Mouse (Mus musculus) embryonic facial prominence, embryonic 14.5 days (tissue): Measurements from ENCODE around the gene Mcrip2. TPM values are rescaled to one million over a fixed set of nuclear protein-coding genes. Genes with fewer than 3 reads are reported as not detected.

Experiments
- ATAC-seq: fragments of 200-750 bp; cut with Nextera tagmentation; 2 replicates; pipeline ENCODE4 v1.8.0; 2017; ENCODE audit warnings: low read depth, moderate number of reproducible peaks, moderate TSS enrichment
- DNase-seq: peaks from one replicate; pipeline ENCODE4 v3.0.0-alpha.2; 2015; ENCODE audit warnings: low spot score
- H3K27ac ChIP-seq: fragments of 300-500 bp; sonication (generic); replicated peaks from 2 replicates; pipeline ENCODE4 v1.5.1; 2014; ENCODE audit warnings: low read depth, mild to moderate bottlenecking, low read length, moderate library complexity
- H3K27me3 ChIP-seq: fragments of 300-500 bp; sonication (generic); replicated peaks from 2 replicates; pipeline ENCODE4 v1.6.1; 2014; ENCODE audit warnings: low read length; ENCODE audit not compliant: control insufficient read depth, insufficient read depth
- H3K36me3 ChIP-seq: fragments of 300-500 bp; sonication (generic); 2 replicates; pipeline ENCODE4 v1.6.1; 2014; ENCODE audit warnings: low read length, mixed read lengths; ENCODE audit not compliant: control insufficient read depth, insufficient read depth
- H3K4me1 ChIP-seq: fragments of 300-500 bp; sonication (generic); 2 replicates; pipeline ENCODE4 v1.6.1; 2014; ENCODE audit warnings: antibody characterized with exemption, low read length; ENCODE audit not compliant: control insufficient read depth, insufficient read depth
- H3K4me2 ChIP-seq: fragments of 300-500 bp; sonication (generic); 2 replicates; pipeline ENCODE4 v1.6.1; 2014; ENCODE audit warnings: low read depth, mild to moderate bottlenecking, low read length, moderate library complexity, mixed read lengths
- H3K4me3 ChIP-seq: fragments of 300-500 bp; sonication (generic); 2 replicates; pipeline ENCODE4 v1.5.1; 2014; ENCODE audit warnings: low read depth, mild to moderate bottlenecking, low read length
- H3K9ac ChIP-seq: fragments of 300-500 bp; sonication (generic); 2 replicates; pipeline ENCODE4 v1.6.1; 2014; ENCODE audit warnings: low read depth, mild to moderate bottlenecking, low read length, moderate library complexity, mixed read lengths
- H3K9me3 ChIP-seq: fragments of 300-500 bp; sonication (generic); 2 replicates; pipeline ENCODE4 v1.6.1; 2016; ENCODE audit warnings: low read length; ENCODE audit not compliant: control insufficient read depth
- WGBS: fragments of 180-500 bp; shearing (Covaris S2); extraction: QIAGEN DNeasy Blood & Tissue Kit; methylation state at CpG from one replicate; pipeline ENCODE4 v1.1.7; 2014; 5-methylcytosine and 5-hydroxymethylcytosine counted together
- polyA plus RNA-seq: library from polyadenylated mRNA; unstranded; fragments of >200 nt; fragmentation: Nextera tagmentation; extraction: Ambion mirVana; gene quantifications from 2 replicates; pipeline ENCODE4 v1.2.1, GENCODE M21; 2014

Gene Mcrip2
- polyA plus RNA-seq, 1 experiment from 2014 or later = 36.7 TPM

DNA sequence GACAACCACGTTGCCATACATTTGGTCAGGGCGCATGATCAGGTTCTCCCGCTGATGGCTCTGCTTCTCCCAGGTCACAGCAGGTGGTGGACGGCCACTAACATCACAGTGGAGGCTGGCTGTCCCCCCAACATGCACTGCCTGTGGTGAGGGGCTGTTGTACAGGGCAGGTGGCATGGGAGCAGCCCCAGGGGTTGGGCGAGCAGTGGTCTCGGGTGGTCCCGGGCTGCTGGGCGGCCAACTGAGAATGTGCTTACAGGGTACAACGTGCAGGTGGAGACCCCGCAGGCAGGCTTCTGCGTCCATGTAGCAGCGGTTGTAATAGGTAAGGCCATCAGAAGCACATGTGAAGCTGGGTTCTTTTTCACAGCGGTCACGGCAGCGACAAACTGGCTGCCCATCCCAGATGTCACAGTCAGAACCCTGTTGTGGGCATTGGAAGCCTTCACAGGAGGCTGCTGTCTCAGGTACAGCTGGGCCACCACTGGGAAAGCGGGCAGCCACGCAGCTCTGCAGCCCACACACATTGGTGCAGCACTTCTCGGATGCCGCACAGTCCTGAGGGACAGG is 10.1 kb upstream of the Mcrip2 start:
- Histone ChIP-seq H3K4me3 (no peak overlapping the region), H3K27me3 (no peaks in the 10 kb centered on the region), H3K9ac (no peak overlapping the region), H3K4me1 (peaks cover 7% of the 10 kb centered on the region; the same call in 1 of the 2 replicates), H3K36me3 (peaks cover 37% of the 10 kb centered on the region), H3K4me2 (no peak overlapping the region), H3K9me3 (no peaks in the 10 kb centered on the region), H3K27ac (no peak overlapping the region)
- DNase-seq (no peak), ATAC-seq (no peak)
- 86% methylated on average over 19 of the region's 19 CpGs for WGBS

DNA sequence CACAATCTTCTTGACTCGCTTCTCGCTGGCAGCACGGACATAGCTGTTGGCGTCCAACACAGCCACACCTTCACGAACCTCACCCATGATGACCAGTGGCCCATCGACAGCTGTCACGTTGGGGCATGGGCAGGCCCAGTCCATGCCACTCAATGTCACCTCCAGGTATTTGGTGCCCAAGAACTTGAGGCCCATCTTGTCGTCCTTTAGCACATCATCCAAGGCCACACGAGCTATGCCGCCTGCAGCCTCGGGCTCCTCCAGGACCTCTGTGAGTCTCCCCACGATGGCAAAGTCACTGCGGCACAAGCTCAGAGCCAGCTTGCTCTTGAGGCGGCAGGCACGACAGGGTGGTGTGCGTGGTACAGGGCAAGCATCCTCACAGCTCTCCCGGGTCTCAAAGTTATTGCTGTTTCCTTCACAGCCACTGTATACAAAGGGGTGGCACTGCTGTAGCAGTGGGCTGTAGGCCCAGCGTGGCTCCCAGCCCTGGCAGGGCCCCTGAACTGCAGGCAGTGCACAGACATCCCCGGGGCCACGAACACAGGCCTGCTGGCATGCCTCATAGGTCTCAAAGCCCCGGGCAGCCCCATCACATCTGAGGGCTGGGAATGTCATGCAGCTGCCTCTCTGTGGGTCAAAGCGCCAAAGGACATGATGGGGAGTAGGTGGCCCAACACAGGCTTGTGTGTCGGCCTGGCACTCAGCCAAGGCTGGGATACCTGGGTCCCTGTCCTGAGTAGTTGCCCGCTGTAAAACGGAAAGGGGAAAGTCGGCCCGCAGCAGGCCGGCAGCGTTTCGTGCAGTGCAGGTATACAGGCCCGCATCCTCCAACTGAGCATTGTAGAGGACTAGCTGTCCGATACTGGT is 9.4 kb upstream of the Mcrip2 start:
- 91% methylated on average over 30 of the region's 32 CpGs for WGBS
- Histone ChIP-seq H3K4me3 (no peak overlapping the region), H3K27ac (no peak overlapping the region), H3K4me2 (no peak overlapping the region), H3K9me3 (no peaks in the 10 kb centered on the region), H3K4me1 (peaks cover 7% of the 10 kb centered on the region; the same call in 1 of the 2 replicates), H3K9ac (no peak overlapping the region), H3K36me3 (peaks cover 30% of the 10 kb centered on the region), H3K27me3 (no peaks in the 10 kb centered on the region)
- ATAC-seq (no peak), DNase-seq (no peak)

- H3K4me1 ChIP-seq = peaks cover 7% of the 10 kb centered on the region; the same call in 1 of the 2 replicates
- DNase-seq = no peak
- WGBS = 98% methylated on average over 3 of the region's 3 CpGs
- no peak overlapping the region for H3K4me2 ChIP-seq
- no peak overlapping the region for H3K4me3 ChIP-seq
- no peak overlapping the region for H3K9ac ChIP-seq
- H3K27me3 ChIP-seq = no peaks in the 10 kb centered on the region
- no peak for ATAC-seq
- H3K36me3 ChIP-seq = peaks cover 20% of the 10 kb centered on the region
- no peaks in the 10 kb centered on the region for H3K9me3 ChIP-seq
- H3K27ac ChIP-seq = no peak overlapping the region
Measured at GRCm38 (mm10) chr17:25877025-25877424, 8.5 kb upstream of the Mcrip2 start.

DNA sequence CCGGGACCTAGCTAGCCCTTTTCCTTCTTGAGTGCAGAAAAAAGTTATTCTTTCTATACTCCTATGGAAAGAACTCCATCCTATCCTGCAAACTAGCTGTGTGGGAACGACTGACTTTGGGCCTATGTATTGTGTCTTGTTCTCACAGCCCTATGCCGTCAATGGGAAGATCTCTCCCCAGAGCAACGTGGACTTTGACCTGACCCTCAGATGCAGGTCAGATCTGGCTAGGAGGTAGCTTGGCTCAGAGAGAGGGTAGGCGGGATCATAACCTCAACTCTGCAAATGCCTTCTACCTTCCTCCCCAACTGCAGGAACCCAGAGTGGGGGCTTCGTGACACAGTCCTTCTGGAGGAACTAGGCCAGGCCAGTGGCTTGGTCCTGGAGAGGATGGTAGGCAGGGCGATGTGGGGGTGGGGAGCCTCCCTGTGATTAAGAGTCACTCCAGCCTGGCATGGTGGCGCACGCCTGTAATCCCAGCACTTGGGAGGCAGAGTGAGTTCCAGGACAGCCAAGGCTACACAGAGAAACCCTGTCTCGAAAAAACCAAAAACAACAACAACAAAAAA is 7.9 kb upstream of the Mcrip2 start:
- H3K4me3 ChIP-seq = peak overlapping the region; percentile 79
- 56% methylated on average over 10 of the region's 10 CpGs for WGBS
- H3K4me2 ChIP-seq = peak overlapping the region; percentile 85
- DNase-seq (no peak), ATAC-seq (no peak)
- H3K4me1 ChIP-seq = peaks cover 7% of the 10 kb centered on the region; the same call in 1 of the 2 replicates
- H3K27ac ChIP-seq = no peak overlapping the region
- H3K9ac ChIP-seq = peak overlapping the region; percentile 78
- peaks cover 15% of the 10 kb centered on the region for H3K36me3 ChIP-seq
- H3K9me3 ChIP-seq = no peaks in the 10 kb centered on the region
- H3K27me3 ChIP-seq = no peaks in the 10 kb centered on the region

GRCm38 (mm10) chr17:25875171-25876136 is 6.9 kb upstream of the Mcrip2 start:
- ATAC-seq = peak; percentile 96
- peak overlapping the region; percentile 78 for H3K9ac ChIP-seq

DNA sequence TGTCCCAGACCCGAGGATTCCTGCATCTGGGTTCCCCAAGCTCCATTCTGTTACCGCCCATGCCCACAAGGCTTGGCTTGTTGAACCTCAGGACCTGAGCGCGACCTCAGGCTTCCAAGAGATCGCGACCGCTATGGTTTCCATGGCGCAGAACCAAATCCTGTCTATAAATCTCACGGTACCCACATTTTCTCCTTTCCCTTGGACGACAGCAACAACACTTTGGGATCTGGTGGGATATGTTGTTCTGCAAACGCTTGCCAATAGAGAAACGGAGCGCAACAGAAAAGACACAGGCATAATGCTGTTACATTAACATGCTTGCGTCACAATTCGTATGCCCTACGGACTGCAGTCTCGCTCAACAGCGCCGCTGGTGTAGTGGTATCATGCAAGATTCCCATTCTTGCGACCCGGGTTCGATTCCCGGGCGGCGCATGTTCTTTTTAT is 6.2 kb upstream of the Mcrip2 start, which contains the start of gene Mettl26:
Gene Mettl26 (plus strand): TSS at position 354 of the 450 bp plus-strand sequence.
- Histone ChIP-seq H3K27me3 (no peaks in the 10 kb centered on the region), H3K9me3 (no peaks in the 10 kb centered on the region), H3K36me3 (peaks cover 15% of the 10 kb centered on the region), H3K27ac (peak within 1 kb of the TSS; percentile 94), H3K4me3 (peak within 1 kb of the TSS; percentile 79), H3K9ac (peak within 1 kb of the TSS; percentile 78), H3K4me2 (peak within 1 kb of the TSS; percentile 85), H3K4me1 (peaks cover 7% of the 10 kb centered on the region; the same call in 1 of the 2 replicates)
- peak; percentile 80 for ATAC-seq
- WGBS = 1% methylated on average over 25 of the region's 25 CpGs
- DNase-seq = peak; percentile 94

More at GRCm38 (mm10) chr17:25875171-25876136, 6.9 kb upstream of the Mcrip2 start:
- Histone ChIP-seq H3K27me3 (no peaks in the 10 kb centered on the region), H3K4me1 (peaks cover 7% of the 10 kb centered on the region; the same call in 1 of the 2 replicates), H3K4me2 (peak overlapping the region; percentile 85), H3K27ac (peak overlapping the region; percentile 94), H3K9me3 (no peaks in the 10 kb centered on the region), H3K36me3 (peaks cover 15% of the 10 kb centered on the region), H3K4me3 (peak overlapping the region; percentile 79)
- peak; percentile 96 for DNase-seq
- WGBS = 1% methylated on average over 44 of the region's 59 CpGs

DNA sequence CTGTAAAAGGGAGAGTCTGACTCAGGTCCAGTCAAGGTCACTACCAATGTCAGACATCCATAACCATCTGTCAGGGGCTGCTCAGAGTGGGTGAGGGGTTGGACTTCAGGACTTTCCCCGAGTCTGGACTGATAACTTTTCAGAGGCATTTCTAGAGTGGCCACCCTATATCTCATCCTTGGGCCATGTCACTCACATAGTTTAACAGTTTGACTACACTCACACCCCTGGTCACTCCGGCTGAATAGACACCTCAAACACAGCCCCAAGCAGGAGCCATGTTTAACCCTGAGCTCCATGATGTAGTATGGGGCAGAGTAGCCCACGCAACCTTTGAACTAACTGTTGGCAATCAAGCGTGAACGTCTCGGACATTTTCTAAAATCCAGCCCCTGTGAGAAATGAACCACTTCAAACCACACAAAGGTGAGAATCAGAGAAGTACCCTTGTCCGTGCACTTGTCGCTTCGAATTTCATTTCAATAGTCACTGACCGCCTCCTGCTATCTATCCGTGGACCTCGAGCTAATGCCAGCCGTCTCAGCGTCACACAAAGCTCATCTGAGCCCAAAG is 5.7 kb upstream of the Mcrip2 start:
- Histone ChIP-seq H3K9ac (peak overlapping the region; percentile 78), H3K36me3 (peaks cover 14% of the 10 kb centered on the region), H3K27ac (peak overlapping the region; percentile 94), H3K4me3 (peak overlapping the region; percentile 79), H3K4me1 (peaks cover 7% of the 10 kb centered on the region; the same call in 1 of the 2 replicates), H3K27me3 (no peaks in the 10 kb centered on the region), H3K9me3 (no peaks in the 10 kb centered on the region), H3K4me2 (peak overlapping the region; percentile 85)
- DNase-seq (no peak), ATAC-seq (no peak)
- WGBS = 6% methylated on average over 14 of the region's 14 CpGs
